Mouse (Mus musculus): ENCODE results near the gene Sh3pxd2b.
A peak's percentile ranks its signal among the peaks of the same experiment; 100 is the strongest.

The Sh3pxd2b gene

GRCm38 (mm10) chr11:32340476-32341473 is 6.8 kb upstream of the Sh3pxd2b start:
- DNase-seq, result peak; percentile 61

GRCm38 (mm10) chr11:32342770-32343191 is 4.8 kb upstream of the Sh3pxd2b start:
- peak; percentile 72 for DNase-seq

- DNase-seq, result no peak
Observed at GRCm38 (mm10) chr11:32343350-32343749, 4.3 kb upstream of the Sh3pxd2b start.

GRCm38 (mm10) chr11:32345504-32346297 is 1.9 kb upstream of the Sh3pxd2b start:
- no peak for DNase-seq

- no peak for DNase-seq
Observed at GRCm38 (mm10) chr11:32347264-32347606, 385 bp upstream of the Sh3pxd2b start.

GRCm38 (mm10) chr11:32348433-32349283 is 1.0 kb downstream of the Sh3pxd2b start:
- no peak for DNase-seq

- peak; percentile 70 for DNase-seq
Observed at GRCm38 (mm10) chr11:32349284-32349953, 1.8 kb downstream of the Sh3pxd2b start.

GRCm38 (mm10) chr11:32352946-32353345 is 5.3 kb downstream of the Sh3pxd2b start:
- no peak for DNase-seq

- DNase-seq, result no peak
Observed at GRCm38 (mm10) chr11:32355377-32355776, 7.8 kb downstream of the Sh3pxd2b start.

- peak; percentile 79 for DNase-seq
Observed at GRCm38 (mm10) chr11:32357686-32358085, 10.1 kb downstream of the Sh3pxd2b start.

- peak; percentile 61 for DNase-seq
Observed at GRCm38 (mm10) chr11:32358399-32358798, 10.8 kb downstream of the Sh3pxd2b start.

- DNase-seq, result no peak
Observed at GRCm38 (mm10) chr11:32359566-32359965, 11.9 kb downstream of the Sh3pxd2b start.

GRCm38 (mm10) chr11:32361774-32362173 is 14.2 kb downstream of the Sh3pxd2b start:
- no peak for DNase-seq

GRCm38 (mm10) chr11:32363188-32363587 is 15.6 kb downstream of the Sh3pxd2b start:
- no peak for DNase-seq

GRCm38 (mm10) chr11:32363610-32364220 is 16.1 kb downstream of the Sh3pxd2b start:
- no peak for DNase-seq

- DNase-seq, result peak; percentile 74
Observed at GRCm38 (mm10) chr11:32364375-32364774, 16.8 kb downstream of the Sh3pxd2b start.

GRCm38 (mm10) chr11:32365498-32365897 is 17.9 kb downstream of the Sh3pxd2b start:
- DNase-seq, result no peak

- DNase-seq, result no peak
Observed at GRCm38 (mm10) chr11:32367056-32367455, 19.4 kb downstream of the Sh3pxd2b start.

- no peak for DNase-seq
Observed at GRCm38 (mm10) chr11:32368986-32369385, 21.4 kb downstream of the Sh3pxd2b start.

- DNase-seq, result no peak
Observed at GRCm38 (mm10) chr11:32370881-32371280, 23.3 kb downstream of the Sh3pxd2b start.

GRCm38 (mm10) chr11:32373266-32374026 is 25.8 kb downstream of the Sh3pxd2b start:
- DNase-seq, result no peak
